ENCODE assay signal across 27 mouse cellular contexts in the genomic region with DNA sequence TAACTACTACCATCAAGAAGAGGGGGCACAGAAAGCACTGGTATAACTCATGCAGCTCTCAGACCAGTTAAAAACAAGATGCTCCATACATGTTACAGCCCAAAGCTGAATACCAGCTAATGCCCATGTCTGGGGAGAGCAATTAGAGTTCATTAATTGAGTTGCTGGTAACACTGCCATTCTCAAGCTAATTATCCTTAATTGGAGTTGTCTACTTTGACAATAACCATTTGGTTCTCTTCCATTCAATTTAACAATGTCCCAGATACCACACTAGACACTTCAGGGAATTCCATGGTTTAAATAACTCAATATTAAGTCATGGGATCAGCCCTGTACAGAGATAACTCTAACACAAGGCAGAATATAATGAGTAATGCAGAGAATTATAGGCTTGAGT. TPM values are rescaled to one million over a fixed set of nuclear protein-coding genes. Genes with fewer than 3 reads are reported as not detected.
A peak's percentile ranks its signal among the peaks of the same experiment; 100 is the strongest.
DNase-seq lines count a peak whose midpoint lies in the region; ATAC-seq and TF ChIP-seq lines count a peak whose summit lies in the region.
"Had no signal": no experiment of that assay in that cellular context is flagged by ENCODE, and none has a peak within 500 bp of the region (broad histone marks: within the 10 kb centered on the region; RNA-seq: fewer than 3 reads in every experiment).

No protein-coding gene starts in this region.

- DNase-seq in forebrain, embryonic 14.5 days (ENCODE audit: low spot score) = peak; percentile 3
- DNase-seq in brain, embryonic 14.5 days (ENCODE audit: low read depth) = peak; percentile 13
- DNase-seq in retina, postnatal 1 day = peak; percentile 88
- DNase-seq in heart, adult 11 months = no peak
- DNase-seq in adrenal gland, postnatal 25 days = no peak
- no peak for DNase-seq in layer of hippocampus, postnatal 10 days (ENCODE audit: low spot score in 2 of 2)
- DNase-seq: adrenal gland, adult 8-10 months; adrenal gland, postnatal 14 days; cerebellum, adult 11-12 months; cerebellum, adult 2 months; cerebellum, adult 9-10 months; cerebellum, postnatal 10 days; cerebellum, postnatal 25 days had no signal

- H3K9me3 ChIP-seq in forebrain, embryonic 14.5 days (replicated peaks; ENCODE audit: control insufficient read depth, low read length) = no peaks in the 10 kb centered on the region
- no peaks in the 10 kb centered on the region for H3K9me3 ChIP-seq in forebrain, embryonic 16.5 days (ENCODE audit: control insufficient read depth, low read length)
- H3K9me3 ChIP-seq: embryonic facial prominence, embryonic 13.5 days; forebrain, embryonic 15.5 days had no signal

- no peak for ATAC-seq in forebrain, embryonic 14.5 days
- ATAC-seq in forebrain, embryonic 16.5 days = no peak
- ATAC-seq: activated CD4-positive, CD25-positive, alpha-beta regulatory T cell, adult 4 months; forebrain, embryonic 15.5 days; Patski had no signal

- H3K4me1 ChIP-seq in forebrain, embryonic 14.5 days (ENCODE audit: control insufficient read depth, insufficient read depth, low read length) = no peaks in the 10 kb centered on the region
- H3K4me1 ChIP-seq in forebrain, embryonic 16.5 days (replicated peaks; ENCODE audit: control insufficient read depth, insufficient read depth, low read length) = no peaks in the 10 kb centered on the region
- H3K4me1 ChIP-seq: embryonic facial prominence, embryonic 13.5 days; forebrain, embryonic 15.5 days had no signal

- H3K27ac ChIP-seq in forebrain, embryonic 14.5 days (ENCODE audit: low read depth, low read length) = no peak overlapping the region
- no peak overlapping the region for H3K27ac ChIP-seq in forebrain, embryonic 16.5 days (ENCODE audit: low read length)
- H3K27ac ChIP-seq: embryonic facial prominence, embryonic 13.5 days; forebrain, embryonic 15.5 days had no signal

- no peaks in the 10 kb centered on the region for H3K36me3 ChIP-seq in forebrain, embryonic 14.5 days (ENCODE audit: control insufficient read depth, insufficient read depth, low read length)
- no peaks in the 10 kb centered on the region for H3K36me3 ChIP-seq in forebrain, embryonic 16.5 days (ENCODE audit: control insufficient read depth, insufficient read depth)
- H3K36me3 ChIP-seq: embryonic facial prominence, embryonic 13.5 days; forebrain, embryonic 15.5 days had no signal

- no peak overlapping the region for H3K9ac ChIP-seq in forebrain, embryonic 14.5 days (ENCODE audit: low read length)
- H3K9ac ChIP-seq in forebrain, embryonic 16.5 days (replicated peaks; ENCODE audit: low read depth, low read length) = no peak overlapping the region
- H3K9ac ChIP-seq: embryonic facial prominence, embryonic 13.5 days; forebrain, embryonic 15.5 days had no signal

- no peak for TF ChIP-seq CTCF in brain, embryonic 14.5 days (IDR thresholded peaks at IDR 0.05; ENCODE audit: borderline replicate concordance, extremely low read depth, insufficient read depth, insufficient read length)

- H3K4me2 ChIP-seq in forebrain, embryonic 14.5 days (ENCODE audit: low read length) = no peak overlapping the region
- H3K4me2 ChIP-seq in forebrain, embryonic 16.5 days (ENCODE audit: low read length) = no peak overlapping the region
- H3K4me2 ChIP-seq: embryonic facial prominence, embryonic 13.5 days; forebrain, embryonic 15.5 days had no signal

- no peak overlapping the region for H3K4me3 ChIP-seq in forebrain, embryonic 14.5 days (ENCODE audit: low read depth, low read length)
- H3K4me3 ChIP-seq in forebrain, embryonic 16.5 days (replicated peaks; ENCODE audit: low read length) = no peak overlapping the region
- H3K4me3 ChIP-seq: embryonic facial prominence, embryonic 13.5 days; forebrain, embryonic 15.5 days had no signal

- H3K27me3 ChIP-seq in forebrain, embryonic 14.5 days (replicated peaks; ENCODE audit: control insufficient read depth, insufficient read depth, low read length) = no peaks in the 10 kb centered on the region
- no peaks in the 10 kb centered on the region for H3K27me3 ChIP-seq in forebrain, embryonic 16.5 days (replicated peaks; ENCODE audit: control insufficient read depth, insufficient read depth, low read length)
- H3K27me3 ChIP-seq: embryonic facial prominence, embryonic 13.5 days; forebrain, embryonic 15.5 days had no signal

- TF ChIP-seq POLR2A in brain, embryonic 14.5 days (IDR thresholded peaks at IDR 0.05; ENCODE audit: borderline replicate concordance, extremely low read depth, insufficient read depth, insufficient read length, poor library complexity, severe bottlenecking) = no peak

RNA-seq across cellular contexts. Expression of a gene that starts 44.6 kb away (rescaled TPM):
- polyA plus RNA-seq in forebrain, embryonic 14.5 days (2014; fragmentation: Nextera tagmentation; extraction: Ambion mirVana) = not detected in 2 replicates
- polyA plus RNA-seq in forebrain, embryonic 16.5 days (2015; fragmentation: Nextera tagmentation; extraction: Ambion mirVana) = not detected in 2 replicates
- not detected in 2 replicates for polyA plus RNA-seq in brain, embryonic 14.5 days (2012; rRNA removed)
- total RNA-seq in adrenal gland, postnatal 25 days (2021) = not detected in 2 replicates
- total RNA-seq in layer of hippocampus, postnatal 10 days (2021) = not detected
- total RNA-seq: adrenal gland, adult 18-20 months; adrenal gland, adult 8-10 months; adrenal gland, postnatal 14 days; adrenal gland, postnatal 4 days; ES-E14; MEL had no signal
- polyA plus RNA-seq: activated CD4-positive, CD25-positive, alpha-beta regulatory T cell, adult 4 months; C2C12; cerebellum, adult 2 months; cortical plate, adult 2 months; embryonic facial prominence, embryonic 11.5 days; embryonic facial prominence, embryonic 13.5 days; forebrain, embryonic 11.5 days; forebrain, embryonic 15.5 days; frontal cortex, adult 2 months; Patski had no signal

Comparison
In these comparisons a context has a peak if more than half of its experiments do, and no peak if none do; other contexts are left out.
1. DNase-seq: peak in forebrain, embryonic 14.5 days (single experiment), brain, embryonic 14.5 days (single experiment) and retina, postnatal 1 day (single experiment); none in heart, adult 11 months (single experiment), adrenal gland, postnatal 25 days (single experiment) and layer of hippocampus, postnatal 10 days (0 of 2).